Mouse (Mus musculus) forebrain, embryonic 16.5 days (tissue): ENCODE results near the gene Irf5. TPM values are rescaled to one million over a fixed set of nuclear protein-coding genes. Genes with fewer than 3 reads are reported as not detected.

ENCODE experiments used
- ATAC-seq: fragments of 200-750 bp; cut with Nextera tagmentation; 2 replicates; pipeline ENCODE4 v1.8.0; 2017; ENCODE audit warnings: mild to moderate bottlenecking, moderate library complexity
- H3K27ac ChIP-seq: fragments of 300-500 bp; sonication (generic); 2 replicates; pipeline ENCODE4 v1.5.1; 2014; ENCODE audit warnings: low read length, control low read depth
- H3K27me3 ChIP-seq: fragments of 300-500 bp; sonication (generic); replicated peaks from 2 replicates; pipeline ENCODE4 v1.6.1; 2014; ENCODE audit warnings: low read length; ENCODE audit not compliant: control insufficient read depth, insufficient read depth
- H3K36me3 ChIP-seq: fragments of 300-500 bp; sonication (generic); 2 replicates; pipeline ENCODE4 v1.6.1; 2014; ENCODE audit not compliant: control insufficient read depth, insufficient read depth
- H3K4me1 ChIP-seq: fragments of 300-500 bp; sonication (generic); replicated peaks from 2 replicates; pipeline ENCODE4 v1.6.1; 2014; ENCODE audit warnings: low read length; ENCODE audit not compliant: control insufficient read depth, insufficient read depth
- H3K4me2 ChIP-seq: fragments of 300-500 bp; sonication (generic); 2 replicates; pipeline ENCODE4 v1.6.1; 2014; ENCODE audit warnings: mild to moderate bottlenecking, low read length, control low read depth
- H3K4me3 ChIP-seq: fragments of 300-500 bp; sonication (generic); replicated peaks from 2 replicates; pipeline ENCODE4 v1.5.1; 2014; ENCODE audit warnings: mild to moderate bottlenecking, low read length, control low read depth
- H3K9ac ChIP-seq: fragments of 300-500 bp; sonication (generic); replicated peaks from 2 replicates; pipeline ENCODE4 v1.6.1; 2014; ENCODE audit warnings: low read depth, low read length, control low read depth
- H3K9me3 ChIP-seq: fragments of 300-500 bp; sonication (generic); 2 replicates; pipeline ENCODE4 v1.6.1; 2016; ENCODE audit warnings: low read length; ENCODE audit not compliant: control insufficient read depth
- WGBS: fragments of 180-500 bp; shearing (Covaris S2); extraction: QIAGEN DNeasy Blood & Tissue Kit; methylation state at CpG from one replicate; pipeline ENCODE4 v1.1.7; 2014; 5-methylcytosine and 5-hydroxymethylcytosine counted together
- polyA plus RNA-seq: library from polyadenylated mRNA; unstranded; fragments of >200 nt; fragmentation: Nextera tagmentation; extraction: Ambion mirVana; gene quantifications from 2 replicates; pipeline ENCODE4 v1.2.1, GENCODE M21; 2015

The Irf5 gene
- polyA plus RNA-seq, 1 experiment from 2014 or later, result 1.5 TPM

DNA sequence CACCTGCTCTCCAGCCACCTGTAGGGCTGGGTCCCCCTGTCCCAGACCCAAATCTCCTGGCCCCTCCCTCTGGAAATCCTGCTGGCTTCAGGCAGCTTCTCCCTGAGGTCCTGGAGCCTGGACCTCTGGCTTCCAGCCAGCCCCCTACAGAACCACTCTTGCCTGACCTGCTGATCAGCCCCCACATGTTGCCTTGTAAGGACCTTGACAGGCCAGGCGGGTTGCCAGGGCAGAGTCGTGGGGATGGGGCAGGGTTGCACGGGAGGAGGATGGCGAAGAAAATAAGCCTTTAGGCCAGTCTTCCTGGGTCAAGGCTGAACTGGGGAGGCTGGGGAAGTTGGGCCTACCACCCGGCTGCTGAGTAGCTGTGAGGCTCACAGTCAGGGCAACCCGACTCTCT, 8.9 kb downstream of the Irf5 start:
- H3K4me2 ChIP-seq, result no peak overlapping the region
- no peak overlapping the region for H3K9ac ChIP-seq
- H3K27ac ChIP-seq, result no peak overlapping the region
- H3K4me3 ChIP-seq, result no peak overlapping the region
- no peaks in the 10 kb centered on the region for H3K9me3 ChIP-seq
- H3K36me3 ChIP-seq, result no peaks in the 10 kb centered on the region; the same call in 1 of the 2 replicates
- 0 out of 2 replicates have a peak, but pooled peaks cover 5% of the 10 kb centered on the region for H3K27me3 ChIP-seq
- H3K4me1 ChIP-seq, result no peaks in the 10 kb centered on the region
- WGBS, result 81% methylated on average over 6 of the region's 6 CpGs
- no peak for ATAC-seq

DNA sequence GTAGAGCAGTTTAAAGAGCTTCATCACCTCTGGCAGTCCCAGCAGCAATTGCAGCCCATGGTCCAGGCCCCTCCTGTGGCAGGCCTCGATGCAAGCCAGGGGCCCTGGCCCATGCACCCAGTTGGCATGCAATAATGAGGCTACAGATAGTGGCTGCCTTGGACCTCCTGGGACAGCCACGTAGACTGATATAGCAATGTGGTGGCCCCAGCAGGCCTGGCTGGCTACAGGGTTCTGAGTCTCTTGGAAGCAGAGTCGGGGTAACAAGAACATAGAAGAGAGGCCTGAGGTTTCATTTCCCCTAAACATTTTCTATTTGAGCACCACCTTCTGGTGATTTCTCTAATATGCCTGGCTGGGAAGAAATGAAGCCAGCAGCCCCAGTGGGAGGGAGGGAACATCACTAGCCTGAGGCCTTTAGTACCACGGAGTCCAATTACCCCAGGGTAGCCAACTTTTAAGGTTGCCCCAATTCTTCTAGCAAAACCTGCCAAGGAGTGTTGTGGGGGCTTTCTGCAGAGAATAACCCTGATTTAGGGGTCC, 10.3 kb downstream of the Irf5 start:
- no peak overlapping the region for H3K4me2 ChIP-seq
- no peaks in the 10 kb centered on the region for H3K9me3 ChIP-seq
- H3K4me1 ChIP-seq, result no peaks in the 10 kb centered on the region
- H3K36me3 ChIP-seq, result peaks cover 2% of the 10 kb centered on the region
- 72% methylated on average over 4 of the region's 4 CpGs for WGBS
- H3K9ac ChIP-seq, result no peak overlapping the region
- no peak overlapping the region for H3K27ac ChIP-seq
- ATAC-seq, result no peak
- H3K4me3 ChIP-seq, result no peak overlapping the region
- no peaks in the 10 kb centered on the region for H3K27me3 ChIP-seq

GRCm38 (mm10) chr6:29537221-29537620, 10.8 kb downstream of the Irf5 start:
- H3K9ac ChIP-seq, result no peak overlapping the region
- peaks cover 5% of the 10 kb centered on the region for H3K36me3 ChIP-seq
- no peaks in the 10 kb centered on the region for H3K27me3 ChIP-seq
- H3K4me1 ChIP-seq, result no peaks in the 10 kb centered on the region
- WGBS, result 80% methylated on average over 3 of the region's 3 CpGs
- H3K4me2 ChIP-seq, result no peak overlapping the region
- H3K27ac ChIP-seq, result no peak overlapping the region
- no peak overlapping the region for H3K4me3 ChIP-seq
- ATAC-seq, result no peak
- no peaks in the 10 kb centered on the region for H3K9me3 ChIP-seq

- no peak for ATAC-seq
- WGBS, result 88% methylated on average over 8 of the region's 8 CpGs
These were observed 13.1 kb downstream of the Irf5 start for GRCm38 (mm10) chr6:29539502-29539901.

DNA sequence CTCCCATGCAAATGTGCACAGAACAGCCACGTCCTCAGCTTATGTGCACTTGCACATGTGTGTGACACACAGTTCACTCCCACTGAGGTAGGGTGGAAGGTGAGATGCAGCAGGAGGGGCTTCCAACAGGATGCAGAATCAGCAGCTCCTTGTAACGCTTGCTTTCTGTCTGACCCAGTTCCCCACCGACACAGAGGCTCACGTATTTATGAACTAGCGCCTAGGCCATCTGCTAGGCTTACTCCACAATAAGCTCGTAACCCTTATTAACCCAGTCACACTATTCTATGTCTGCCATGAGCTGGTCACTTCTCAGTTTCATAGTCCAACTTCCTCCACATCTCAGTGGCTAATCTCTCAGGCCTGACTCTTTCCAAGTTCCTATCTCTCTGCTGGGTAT, 13.8 kb downstream of the Irf5 start:
- ATAC-seq, result no peak
- Histone ChIP-seq H3K4me3 (no peak overlapping the region), H3K36me3 (peaks cover 24% of the 10 kb centered on the region), H3K27me3 (no peaks in the 10 kb centered on the region), H3K4me2 (no peak overlapping the region), H3K27ac (no peak overlapping the region), H3K4me1 (no peaks in the 10 kb centered on the region), H3K9me3 (no peaks in the 10 kb centered on the region), H3K9ac (no peak overlapping the region)
- WGBS, result 76% methylated on average over 6 of the region's 6 CpGs

More at GRCm38 (mm10) chr6:29539502-29539901, 13.1 kb downstream of the Irf5 start:
- Histone ChIP-seq H3K27ac (no peak overlapping the region), H3K4me3 (no peak overlapping the region), H3K27me3 (no peaks in the 10 kb centered on the region), H3K36me3 (peaks cover 18% of the 10 kb centered on the region), H3K4me2 (no peak overlapping the region), H3K9me3 (no peaks in the 10 kb centered on the region), H3K9ac (no peak overlapping the region), H3K4me1 (no peaks in the 10 kb centered on the region)

- Histone ChIP-seq H3K9me3 (no peaks in the 10 kb centered on the region), H3K27me3 (no peaks in the 10 kb centered on the region), H3K4me1 (no peaks in the 10 kb centered on the region), H3K27ac (no peak overlapping the region), H3K9ac (no peak overlapping the region), H3K4me3 (no peak overlapping the region), H3K36me3 (peaks cover 31% of the 10 kb centered on the region), H3K4me2 (no peak overlapping the region)
- ATAC-seq, result no peak
- WGBS, result 88% methylated on average over 1 of the region's 1 CpGs
These were observed 14.5 kb downstream of the Irf5 start for GRCm38 (mm10) chr6:29540956-29541355.

DNA sequence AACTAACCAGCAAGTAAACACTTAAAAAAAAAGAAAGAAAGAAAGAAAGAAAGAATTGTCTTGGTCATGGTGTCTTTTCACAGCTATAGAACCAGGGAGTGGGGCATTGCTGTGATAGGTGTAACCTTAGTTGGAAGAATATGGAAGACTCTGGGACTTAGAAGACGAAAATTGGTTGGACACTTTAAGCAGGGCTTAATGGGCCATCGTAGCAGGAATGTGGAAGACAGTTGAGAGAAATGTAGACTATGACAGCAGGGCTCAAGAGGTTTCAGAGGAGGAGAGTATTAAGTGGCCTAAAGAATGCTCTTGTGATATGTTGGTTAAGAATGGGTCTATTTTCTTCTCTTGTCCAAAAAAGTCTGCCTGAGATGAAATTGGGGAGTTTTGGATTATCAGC, 19.2 kb downstream of the Irf5 start:
- Histone ChIP-seq H3K36me3 (peaks cover 48% of the 10 kb centered on the region), H3K9ac (no peak overlapping the region), H3K4me2 (no peak overlapping the region), H3K4me3 (no peak overlapping the region), H3K27ac (no peak overlapping the region), H3K4me1 (no peaks in the 10 kb centered on the region), H3K9me3 (no peaks in the 10 kb centered on the region), H3K27me3 (no peaks in the 10 kb centered on the region)
- no peak for ATAC-seq
- 97% methylated on average over 2 of the region's 2 CpGs for WGBS

GRCm38 (mm10) chr6:29547582-29547981, 21.2 kb downstream of the Irf5 start:
- Histone ChIP-seq H3K9me3 (no peaks in the 10 kb centered on the region), H3K4me3 (no peak overlapping the region), H3K4me1 (no peaks in the 10 kb centered on the region), H3K36me3 (peaks cover 56% of the 10 kb centered on the region), H3K27me3 (no peaks in the 10 kb centered on the region), H3K4me2 (no peak overlapping the region), H3K9ac (no peak overlapping the region), H3K27ac (no peak overlapping the region)
- ATAC-seq, result no peak

- Histone ChIP-seq H3K4me1 (no peaks in the 10 kb centered on the region), H3K9me3 (no peaks in the 10 kb centered on the region), H3K4me3 (no peak overlapping the region), H3K36me3 (peaks cover 51% of the 10 kb centered on the region), H3K4me2 (no peak overlapping the region), H3K9ac (no peak overlapping the region), H3K27me3 (no peaks in the 10 kb centered on the region), H3K27ac (no peak overlapping the region)
- 85% methylated on average over 1 of the region's 1 CpGs for WGBS
- no peak for ATAC-seq
These were observed 21.7 kb downstream of the Irf5 start for GRCm38 (mm10) chr6:29548086-29548485.

GRCm38 (mm10) chr6:29552526-29552925, 26.1 kb downstream of the Irf5 start:
- peaks cover 51% of the 10 kb centered on the region for H3K36me3 ChIP-seq
- ATAC-seq, result no peak
- 99% methylated on average over 2 of the region's 2 CpGs for WGBS

More at GRCm38 (mm10) chr6:29552526-29552925, 26.1 kb downstream of the Irf5 start:
- Histone ChIP-seq H3K9me3 (no peaks in the 10 kb centered on the region), H3K4me1 (no peaks in the 10 kb centered on the region), H3K4me3 (no peak overlapping the region), H3K27ac (no peak overlapping the region), H3K9ac (no peak overlapping the region), H3K27me3 (no peaks in the 10 kb centered on the region), H3K4me2 (no peak overlapping the region)
